Mouse (Mus musculus): ENCODE data around the gene Emd. TPM values are rescaled to one million over a fixed set of nuclear protein-coding genes. Genes with fewer than 3 reads are reported as not detected.

Gene Emd
- polyA plus RNA-seq, 2 experiments from 2014 or later, result 35.0 to 53.2 TPM

DNA sequence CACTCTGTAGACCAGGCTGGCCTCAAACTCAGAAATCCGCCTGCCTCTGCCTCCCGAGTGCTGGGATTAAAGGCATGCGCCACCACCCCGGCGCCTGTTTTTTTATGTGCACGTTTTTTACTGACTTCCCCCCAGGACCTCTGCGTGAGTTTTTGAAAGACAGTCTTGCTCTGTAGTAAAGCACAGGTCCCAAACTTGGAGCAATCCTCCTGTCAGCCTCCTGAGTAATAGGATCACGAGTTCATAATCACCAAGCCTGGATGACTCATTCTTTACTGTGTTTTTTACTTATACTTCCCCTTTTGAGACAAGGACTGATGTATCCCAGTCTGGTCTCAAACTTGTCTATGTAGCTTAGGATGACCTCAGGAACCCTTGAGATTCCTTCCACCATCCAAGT, 23.4 kb downstream of the Emd start:
- no peak for ATAC-seq

DNA sequence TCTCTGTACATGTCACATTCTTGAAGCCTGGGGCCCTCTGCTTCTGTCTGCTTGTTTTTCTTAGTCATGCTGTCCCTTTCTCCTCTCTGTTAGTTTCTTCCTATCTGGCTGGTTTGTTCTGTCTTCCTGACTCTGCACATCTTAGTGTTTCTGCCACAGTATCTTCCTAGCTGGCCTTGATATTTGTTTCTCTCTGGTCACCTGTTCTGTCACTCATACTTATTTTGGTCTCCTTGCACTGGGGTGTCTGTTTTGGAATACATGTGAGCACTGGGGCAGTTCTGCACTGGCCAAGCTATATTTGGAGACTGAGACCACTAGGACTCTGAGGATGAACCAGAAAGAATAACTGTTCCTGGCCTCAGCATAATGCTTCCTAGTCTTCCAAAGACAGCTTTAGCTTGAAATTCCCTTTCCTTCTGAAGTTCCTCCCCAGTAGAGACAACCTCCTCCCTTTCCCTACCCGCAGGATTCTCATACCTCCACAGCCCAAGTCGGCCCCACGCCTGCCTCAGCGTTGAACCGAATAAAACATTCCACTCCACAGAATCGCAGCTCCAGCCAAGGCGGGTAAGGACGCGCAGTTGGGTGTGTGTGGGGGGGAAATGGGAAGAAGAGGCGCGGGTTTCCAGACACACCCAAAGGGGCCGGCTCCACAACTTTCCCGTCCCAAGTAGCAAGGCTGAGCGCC, 26.7 kb downstream of the Emd start:
- no peak for ATAC-seq

DNA sequence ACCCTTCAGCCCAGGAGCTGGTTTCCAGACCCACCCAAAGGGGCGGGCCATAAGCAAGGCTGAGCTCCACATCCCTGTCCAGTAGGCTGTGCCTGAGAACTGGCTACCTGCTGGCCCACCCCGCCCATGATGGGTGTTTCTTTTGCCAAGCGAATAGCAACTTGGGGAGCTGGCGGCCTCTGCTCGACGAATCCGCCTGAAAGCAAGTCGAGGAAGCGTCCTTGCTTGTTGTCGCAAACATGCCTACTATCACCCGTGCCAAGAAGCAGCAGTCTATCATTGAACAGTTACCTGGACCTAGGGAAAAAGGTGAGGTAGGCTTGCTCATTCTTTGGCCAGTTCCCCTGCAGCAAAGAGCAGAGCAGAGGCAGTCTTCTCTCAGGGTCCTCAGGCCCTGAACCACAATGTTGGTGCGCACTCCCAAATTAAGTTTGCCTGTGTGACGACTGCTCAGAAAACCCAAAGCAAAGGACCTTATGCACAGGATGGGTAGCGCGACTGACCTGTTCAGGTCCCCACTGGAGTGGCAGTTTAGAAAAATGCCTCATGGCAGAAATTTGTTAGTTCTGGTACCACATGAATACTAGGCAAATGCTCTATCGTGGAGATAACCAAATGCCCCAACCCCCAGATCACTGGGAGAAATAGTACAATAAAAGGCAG, 27.4 kb downstream of the Emd start, which contains the start of the genes Taz and Dnase1l1:
Taz (plus strand) TSS at position 181 of the 663 bp plus-strand sequence.
Dnase1l1 (minus strand) TSS at position 606 of the 663 bp plus-strand sequence.
- ATAC-seq, result peak; percentile 58

DNA sequence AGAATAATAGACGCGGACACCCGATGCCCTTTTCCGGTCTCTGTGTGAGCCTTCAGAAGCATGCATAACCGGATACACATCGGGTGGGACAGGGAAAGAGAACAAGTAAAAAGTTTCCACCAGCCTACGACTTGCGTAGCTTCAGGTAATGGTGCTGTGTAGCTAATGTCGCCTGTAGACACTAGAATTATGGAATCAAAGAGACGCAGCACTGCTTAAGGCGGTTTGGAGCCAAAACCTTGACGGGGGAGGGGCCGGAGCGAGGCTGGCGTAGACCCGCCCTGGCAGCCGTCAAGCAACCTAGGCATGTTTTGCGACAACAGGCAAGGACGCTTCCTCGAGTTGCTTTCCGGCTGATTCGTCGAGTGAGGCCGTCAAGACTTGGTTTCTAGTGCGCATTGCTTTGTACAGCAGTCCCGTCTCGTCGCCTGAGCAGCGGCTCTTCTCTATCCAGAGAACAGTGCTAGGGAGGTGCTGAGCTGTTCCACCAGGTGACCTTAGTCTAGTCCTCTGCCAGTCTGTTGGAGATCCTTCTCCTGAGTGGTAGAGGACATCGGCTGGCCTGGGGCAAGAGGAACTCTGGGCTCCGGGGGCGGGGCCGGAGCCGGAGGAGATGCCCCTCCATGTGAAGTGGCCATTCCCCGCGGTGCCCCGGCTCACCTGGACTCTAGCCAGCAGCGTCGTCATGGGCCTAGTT, 28.1 kb downstream of the Emd start:
- peak; percentile 78 for ATAC-seq

DNA sequence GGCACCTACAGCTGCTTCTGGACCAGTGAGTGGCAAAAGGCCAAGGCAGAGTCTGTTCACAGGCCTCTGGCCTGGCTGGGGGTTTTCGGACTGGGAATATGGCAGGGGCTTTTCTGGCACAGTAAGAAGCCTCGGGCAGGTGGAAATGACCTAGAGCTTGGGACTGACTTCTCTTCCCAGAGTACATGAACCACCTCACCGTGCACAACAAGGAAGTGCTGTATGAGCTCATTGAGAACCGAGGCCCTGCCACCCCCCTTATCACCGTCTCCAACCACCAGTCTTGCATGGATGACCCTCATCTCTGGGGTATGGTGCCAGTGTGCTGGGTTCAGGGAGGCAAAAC, 28.6 kb downstream of the Emd start:
- no peak for ATAC-seq

DNA sequence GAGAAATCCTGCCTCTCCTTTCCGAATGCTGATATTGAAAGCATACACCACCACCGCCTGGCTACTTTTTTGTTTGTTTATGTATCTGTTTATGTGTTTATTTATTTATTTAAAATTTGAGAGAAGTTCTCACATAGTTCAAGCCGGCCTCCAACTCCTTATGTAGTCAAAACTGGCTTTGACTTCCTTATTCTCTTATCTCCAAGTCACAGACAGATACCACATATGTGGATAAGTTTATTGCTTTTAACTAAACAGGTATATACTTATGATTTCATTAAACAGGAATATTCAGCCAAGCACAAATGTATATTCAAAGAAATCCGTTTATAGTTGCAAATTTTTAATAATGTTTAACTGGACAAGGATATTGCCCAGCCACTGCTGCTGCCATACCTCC, 38.9 kb downstream of the Emd start:
- no peak for ATAC-seq

DNA sequence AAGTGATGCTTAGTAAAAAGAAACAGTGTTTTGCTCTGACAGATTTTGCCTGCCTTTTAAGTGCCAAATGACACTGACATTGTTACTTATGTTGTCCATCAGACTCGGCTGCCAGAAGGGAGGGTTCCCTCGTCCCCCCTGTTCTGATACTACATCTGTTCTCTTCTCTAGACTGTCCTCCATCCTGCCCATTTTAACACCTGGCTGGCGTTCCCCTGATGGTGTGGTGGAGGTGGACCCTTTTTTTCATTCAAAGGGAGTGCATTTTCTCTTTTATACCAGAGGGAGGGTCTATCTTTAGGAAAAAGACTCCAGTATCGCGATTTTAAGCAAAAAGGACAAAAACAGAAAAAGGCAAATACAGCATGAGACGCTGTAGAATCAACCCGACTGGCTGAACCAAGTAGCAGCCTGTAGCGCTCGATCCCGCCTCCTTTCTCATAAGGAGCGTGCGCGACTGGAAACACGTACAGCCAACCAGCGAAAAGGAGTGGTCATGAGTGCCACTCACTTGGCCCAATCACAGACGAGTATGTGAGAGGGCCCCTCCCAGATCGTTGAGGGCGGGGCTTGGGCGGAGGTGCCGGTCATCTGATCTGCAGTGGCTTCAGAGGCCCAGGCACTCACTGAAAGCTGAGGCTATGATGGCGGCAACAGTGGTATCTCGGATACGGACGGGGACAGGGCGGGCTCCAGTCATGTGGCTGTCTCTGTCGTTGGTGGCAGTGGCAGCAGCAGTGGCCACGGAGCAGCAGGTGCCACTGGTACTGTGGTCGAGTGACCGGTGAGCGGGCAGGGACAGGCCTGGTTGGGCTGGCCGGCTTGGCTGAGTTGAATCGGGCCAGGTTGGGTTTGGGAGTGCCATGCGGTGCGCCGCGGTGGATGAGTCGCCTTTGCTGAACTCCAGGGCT, 42.3 kb downstream of the Emd start, which contains the start of gene Atp6ap1:
Atp6ap1 (plus strand) TSS at position 560 of the 911 bp plus-strand sequence.
- peak; percentile 99 for ATAC-seq

DNA sequence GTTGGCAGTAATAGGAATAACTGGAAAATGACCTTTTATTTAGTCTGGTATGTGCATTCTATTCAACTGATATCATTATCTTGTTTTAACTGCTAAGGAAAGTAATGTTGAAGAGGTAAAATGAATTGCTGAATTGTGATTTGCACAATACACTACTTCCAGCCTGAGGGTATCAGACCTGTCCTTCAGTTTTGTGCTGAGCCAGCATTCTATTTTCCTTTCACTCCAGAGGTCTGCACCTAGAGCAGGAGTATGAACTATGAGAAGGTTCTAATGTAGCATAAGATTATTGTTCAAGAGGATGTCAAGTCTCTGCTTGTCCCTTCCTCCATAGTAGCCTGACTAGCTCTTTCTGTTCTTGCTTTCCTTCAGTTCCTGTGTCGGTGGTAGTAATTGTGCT, 43.9 kb downstream of the Emd start:
- no peak for ATAC-seq

DNA sequence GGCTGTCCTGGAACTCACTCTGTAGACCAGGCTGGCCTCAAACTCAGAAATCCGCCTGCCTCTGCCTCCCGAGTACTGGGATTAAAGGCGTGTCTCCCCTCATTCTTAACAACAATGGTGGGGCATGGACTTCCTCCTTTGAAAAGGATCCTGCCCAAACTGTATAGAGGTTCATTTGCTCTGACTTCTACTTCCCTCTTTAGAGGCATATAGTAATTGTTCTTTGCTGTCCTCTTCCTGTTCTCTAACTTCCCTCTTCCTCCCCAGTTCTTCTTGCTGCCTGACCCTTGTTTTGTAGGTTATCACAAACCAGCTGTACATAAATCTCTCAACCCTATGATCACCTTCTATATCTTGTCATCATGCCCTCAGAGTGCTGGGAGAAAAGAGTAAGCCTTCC, 45.2 kb downstream of the Emd start:
- no peak for ATAC-seq

DNA sequence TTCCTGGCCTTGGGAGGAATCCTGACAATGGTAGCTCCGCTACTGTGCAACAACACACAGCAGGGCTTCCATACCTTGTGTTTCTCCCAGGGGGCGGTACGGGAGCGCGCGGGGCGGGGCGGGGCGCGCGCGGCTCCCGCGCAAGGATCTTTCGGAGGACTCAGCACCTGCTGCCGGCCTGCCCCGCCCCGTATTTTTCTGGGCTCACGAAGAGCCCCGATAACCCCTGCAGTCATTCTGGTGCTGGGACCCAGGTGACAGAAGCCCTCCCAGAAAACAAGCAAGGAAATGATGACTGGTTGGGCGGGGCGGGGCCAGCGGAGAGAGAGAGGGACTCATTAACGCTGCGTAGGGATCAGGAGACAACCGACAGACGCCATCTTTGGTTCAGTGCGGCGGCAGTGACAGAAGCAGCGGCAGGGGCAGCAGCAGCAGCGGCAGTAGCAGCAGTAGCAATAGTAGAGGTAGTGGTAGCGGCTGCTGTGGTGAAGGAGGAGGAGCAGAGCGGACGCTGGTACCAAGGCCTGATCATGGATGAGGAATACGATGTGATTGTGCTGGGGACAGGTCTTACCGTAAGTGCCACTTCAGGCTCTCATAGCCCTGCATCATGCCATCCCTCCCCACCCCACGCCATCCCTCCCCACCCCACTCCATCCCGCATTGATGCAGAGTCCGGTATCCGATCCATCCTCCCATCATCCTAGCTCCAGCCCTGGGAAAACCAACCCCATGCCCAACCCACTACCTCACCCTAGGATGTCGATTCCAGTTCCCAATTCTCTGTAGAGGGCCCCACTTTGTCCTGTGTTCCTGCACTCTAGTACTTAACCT, 50.6 kb downstream of the Emd start, which contains the start of gene Gdi1:
Gdi1 (plus strand) TSS at position 132 of the 834 bp plus-strand sequence.
- peak; percentile 91 for ATAC-seq

Other genes with a start within 250 kb of the Emd start
- gene Irak1, start 230.8 kb upstream of the Emd start, polyA plus RNA-seq (2017; shearing (Covaris generic)), result 10 to 100 TPM; 19.8 to 23.1 TPM
- gene Opn1mw, start 127.2 kb upstream of the Emd start, polyA plus RNA-seq (2017; shearing (Covaris generic)), result not detected
- gene Mecp2, start 119.3 kb upstream of the Emd start, polyA plus RNA-seq (2017; shearing (Covaris generic)), result 10 to 100 TPM; 19.9 to 20.2 TPM
- not detected for gene Tex28, start 86.8 kb upstream of the Emd start, polyA plus RNA-seq (2017; shearing (Covaris generic))
- gene Tktl1, start 77.4 kb upstream of the Emd start, polyA plus RNA-seq (2017; shearing (Covaris generic)), result 1 to 10 TPM; 2.9 to 3.1 TPM
- gene Flna, start 4.9 kb upstream of the Emd start, polyA plus RNA-seq (2017; shearing (Covaris generic)), result 100 to 1,000 TPM; 199 to 249 TPM
- gene Rpl10, start 16.1 kb downstream of the Emd start, polyA plus RNA-seq (2017; shearing (Covaris generic)), result 1,000 to 10,000 TPM in 1 of 2 experiments, 100 to 1,000 TPM in 1; 597 to 1,460 TPM
- gene Taz, start 27.2 kb downstream of the Emd start, polyA plus RNA-seq (2017; shearing (Covaris generic)), result 10 to 100 TPM; 54.0 to 68.6 TPM
- 10 to 100 TPM; 23.0 to 31.1 TPM for gene Dnase1l1, start 27.6 kb downstream of the Emd start, polyA plus RNA-seq (2017; shearing (Covaris generic))
- 100 to 1,000 TPM; 165 to 225 TPM for gene Atp6ap1, start 42.4 kb downstream of the Emd start, polyA plus RNA-seq (2017; shearing (Covaris generic))
- gene Gdi1, start 50.3 kb downstream of the Emd start, polyA plus RNA-seq (2017; shearing (Covaris generic)), result 100 to 1,000 TPM; 283 to 370 TPM
- 10 to 100 TPM; 65.9 to 68.7 TPM for gene Fam50a, start 58.3 kb downstream of the Emd start, polyA plus RNA-seq (2017; shearing (Covaris generic))
- gene Plxna3, start 74.4 kb downstream of the Emd start, polyA plus RNA-seq (2017; shearing (Covaris generic)), result 1 to 10 TPM; 3.2 to 7.9 TPM
- 10 to 100 TPM; 60.3 to 62.7 TPM for gene Lage3, start 98.9 kb downstream of the Emd start, polyA plus RNA-seq (2017; shearing (Covaris generic))
- 10 to 100 TPM; 60.0 to 78.5 TPM for gene Ubl4a, start 118.5 kb downstream of the Emd start, polyA plus RNA-seq (2017; shearing (Covaris generic))
- gene Slc10a3, start 118.7 kb downstream of the Emd start, polyA plus RNA-seq (2017; shearing (Covaris generic)), result 10 to 100 TPM; 21.5 to 34.2 TPM
- 10 to 100 TPM; 28.6 to 47.0 TPM for gene Fam3a, start 138.6 kb downstream of the Emd start, polyA plus RNA-seq (2017; shearing (Covaris generic))
- 10 to 100 TPM; 44.7 to 65.1 TPM for gene Ikbkg, start 138.6 kb downstream of the Emd start, polyA plus RNA-seq (2017; shearing (Covaris generic))
- gene G6pdx, start 174.5 kb downstream of the Emd start, polyA plus RNA-seq (2017; shearing (Covaris generic)), result 10 to 100 TPM; 33.3 to 41.4 TPM
- not detected for gene Gm6880, start 226.7 kb downstream of the Emd start, polyA plus RNA-seq (2017; shearing (Covaris generic))

All from CD4-positive, CD25-positive, alpha-beta regulatory T cell, adult 4 months (primary cell).